Mouse (Mus musculus): ENCODE measurements around the gene Igfbp1.
"Not testable (repeated sequence)": the region's sequence is repeated elsewhere in the genome, so short reads cannot be mapped to it uniquely, and the experiment has no call there.

Gene Igfbp1

GRCm38 (mm10) chr11:7194432-7195311 is 2.9 kb upstream of the Igfbp1 start:
- no peak for ATAC-seq (ENCODE audit: low TSS enrichment)

DNA sequence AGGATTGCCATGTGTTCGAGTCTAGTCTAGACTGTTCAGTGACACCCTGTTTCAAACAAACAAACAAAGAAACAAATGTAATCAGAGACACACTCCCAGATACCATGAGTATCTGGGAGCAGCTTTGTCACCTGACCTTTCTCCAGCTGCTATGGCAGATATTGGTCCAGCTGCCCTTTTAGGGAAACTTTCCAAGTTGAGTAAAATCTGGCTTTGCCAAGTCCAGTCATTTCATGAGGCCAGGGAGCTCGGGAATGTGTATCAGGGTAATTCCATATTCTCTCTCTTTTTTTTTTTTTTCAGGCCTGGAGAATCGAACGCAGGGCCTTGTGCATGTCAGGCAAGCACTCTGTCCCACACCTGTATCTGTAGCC is 2.3 kb upstream of the Igfbp1 start:
- ATAC-seq (ENCODE audit: low TSS enrichment), result no peak

DNA sequence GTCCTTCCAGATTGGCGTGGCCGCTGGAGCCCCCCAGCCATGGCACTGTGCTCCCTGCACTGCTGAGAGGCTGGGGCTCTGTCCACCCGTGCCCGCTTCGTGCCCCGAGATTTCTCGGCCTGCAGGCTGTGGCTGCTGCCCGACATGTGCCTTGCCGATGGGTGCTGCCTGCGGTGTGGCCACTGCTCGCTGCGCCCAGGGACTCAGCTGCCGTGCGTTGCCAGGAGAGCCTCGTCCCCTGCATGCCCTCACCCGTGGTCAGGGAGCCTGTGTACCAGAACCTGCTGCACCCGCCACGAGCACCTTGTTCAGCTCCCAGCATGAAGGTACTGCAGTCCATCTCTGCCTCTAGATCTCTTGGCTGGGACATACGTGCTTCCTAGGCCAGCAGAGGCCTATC is 424 bp downstream of the Igfbp1 start:
- no peak for ATAC-seq (ENCODE audit: low TSS enrichment)

DNA sequence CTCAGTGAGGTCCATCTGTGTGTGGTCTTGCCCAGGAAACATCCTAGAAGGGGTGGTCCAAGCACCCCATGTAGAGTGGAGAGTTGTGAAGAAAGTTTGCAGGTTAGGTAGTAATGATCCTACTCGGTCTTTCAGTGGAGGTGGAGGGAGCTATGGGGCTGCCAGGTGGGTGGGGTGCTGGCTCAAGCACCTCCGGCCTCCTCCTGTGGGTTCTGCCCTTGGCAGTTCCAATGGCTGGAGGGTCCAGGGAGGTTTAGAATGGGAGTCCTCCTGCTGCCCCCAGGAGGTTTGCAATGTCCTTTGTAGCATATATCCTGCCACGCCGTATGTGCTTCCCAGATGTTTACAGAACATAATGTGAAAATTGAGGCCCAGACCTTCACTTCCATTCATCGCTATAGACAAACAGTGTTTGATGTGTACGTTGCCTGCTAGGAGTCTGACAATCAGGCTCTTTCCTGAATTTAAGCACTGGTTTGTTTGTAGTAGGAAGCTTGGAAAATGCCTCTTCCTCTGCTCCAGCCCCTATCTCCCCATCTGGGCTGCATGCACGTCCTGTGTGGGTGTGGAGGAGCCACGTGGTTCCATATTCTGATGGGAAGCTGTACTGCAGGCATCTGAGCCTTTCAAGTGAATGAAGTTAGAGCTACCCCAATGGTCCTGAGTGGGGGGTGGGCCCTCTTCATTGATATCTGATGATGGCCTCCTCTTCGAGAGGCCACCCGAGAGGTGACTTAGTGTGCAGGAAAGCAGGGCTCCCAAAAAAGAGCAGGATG is 1.1 kb downstream of the Igfbp1 start:
- no peak for ATAC-seq (ENCODE audit: low TSS enrichment)

- ATAC-seq (ENCODE audit: low TSS enrichment), result peak; percentile 94
Measured at GRCm38 (mm10) chr11:7199736-7200392, 2.3 kb downstream of the Igfbp1 start.

DNA sequence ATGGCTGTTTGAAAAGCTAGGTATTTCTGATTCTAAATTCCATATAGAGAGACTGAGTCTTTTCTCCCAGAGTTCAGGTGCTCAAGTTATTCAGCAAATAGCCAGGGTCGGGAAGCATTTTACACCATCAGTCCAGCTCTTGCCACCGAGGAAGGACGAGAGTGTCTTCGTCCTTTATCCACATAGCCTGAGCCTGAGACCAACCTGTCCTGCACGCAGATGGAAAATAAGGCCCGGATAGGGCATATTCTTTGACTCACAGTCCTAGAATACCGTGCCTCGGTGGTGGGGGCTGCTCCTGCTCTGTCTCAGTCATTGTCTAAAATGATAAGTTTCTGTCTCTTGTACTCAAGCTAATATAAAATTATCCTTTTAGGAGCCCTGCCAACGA is 2.8 kb downstream of the Igfbp1 start:
- no peak for ATAC-seq (ENCODE audit: low TSS enrichment)

DNA sequence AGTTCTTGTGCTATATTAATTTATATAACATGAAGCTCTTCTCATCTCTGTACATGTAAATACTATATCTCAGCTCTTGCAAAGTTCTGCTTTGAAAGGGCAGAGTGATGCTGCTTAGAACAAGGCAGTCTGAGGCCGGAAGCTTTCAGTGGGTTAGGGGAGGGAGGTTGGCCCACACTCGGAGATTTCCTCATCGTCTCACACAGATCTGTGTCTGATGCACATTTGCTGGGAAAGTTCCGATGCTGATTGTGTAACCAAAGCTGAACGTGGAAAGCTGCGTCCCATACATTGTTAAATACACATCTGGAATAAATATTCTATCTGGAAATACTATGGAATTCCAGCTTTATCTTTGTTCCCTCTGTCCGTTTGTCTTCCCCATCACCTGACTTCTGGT is 4.6 kb downstream of the Igfbp1 start:
- no peak for ATAC-seq (ENCODE audit: low TSS enrichment)

DNA sequence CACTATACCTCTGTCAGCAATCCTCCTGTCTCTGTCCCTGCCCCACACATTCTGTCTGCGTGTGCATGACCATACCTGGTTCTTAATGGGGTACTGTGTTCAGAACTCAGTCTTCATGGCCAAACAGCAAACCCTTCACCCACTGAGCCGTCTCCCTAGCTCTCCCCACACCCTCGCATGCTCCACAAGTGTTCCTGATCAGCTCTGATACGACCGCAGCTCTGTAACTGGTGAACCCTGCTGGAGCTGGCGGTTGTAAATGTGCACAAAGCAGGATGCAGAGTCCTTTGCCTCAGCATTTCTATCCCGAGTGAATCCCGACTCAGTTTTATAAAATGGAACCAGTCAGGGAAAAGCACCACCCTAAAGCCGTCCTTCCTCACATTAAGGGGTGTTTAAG is 6.3 kb downstream of the Igfbp1 start:
- ATAC-seq (ENCODE audit: low TSS enrichment), result no peak

GRCm38 (mm10) chr11:7210343-7210742 is 12.8 kb downstream of the Igfbp1 start:
- 0 out of 2 replicates have a peak, but pooled peaks have one; percentile 32 for ATAC-seq (ENCODE audit: low TSS enrichment)

GRCm38 (mm10) chr11:7211211-7211610 is 13.6 kb downstream of the Igfbp1 start:
- ATAC-seq (ENCODE audit: low TSS enrichment), result no peak

DNA sequence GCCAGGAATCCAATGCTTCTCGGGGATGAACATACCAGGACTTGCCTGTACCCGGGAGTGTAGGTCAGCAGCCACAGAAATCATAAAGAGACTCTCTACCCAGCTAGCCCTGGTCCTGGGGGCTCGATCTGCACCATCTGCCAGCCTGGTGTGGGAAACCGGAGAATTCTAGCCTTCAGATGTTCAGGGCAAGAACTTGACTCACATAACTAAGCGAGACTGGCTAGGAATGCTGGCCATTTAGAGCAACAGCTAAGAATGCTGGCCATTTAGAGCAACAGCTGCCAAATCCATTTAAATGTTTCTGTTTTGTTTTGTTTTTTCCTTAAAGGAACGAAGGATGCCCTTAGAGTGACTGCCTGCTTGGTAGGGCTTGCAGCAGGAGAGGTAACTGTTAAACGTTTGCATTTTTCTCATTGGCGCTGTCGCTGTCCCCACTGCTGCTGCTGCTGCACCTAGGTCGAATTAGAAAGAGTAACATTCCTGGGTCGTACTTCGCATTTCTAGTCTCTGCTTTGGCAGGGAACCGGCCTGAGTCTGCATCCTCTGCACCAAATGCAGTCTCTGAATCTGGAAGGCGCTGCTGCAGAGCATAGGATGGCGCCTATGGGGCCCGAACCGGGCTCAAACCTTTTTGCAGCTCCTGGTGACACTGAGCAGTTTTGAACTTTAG is 14.7 kb downstream of the Igfbp1 start:
- no peak for ATAC-seq (ENCODE audit: low TSS enrichment)

DNA sequence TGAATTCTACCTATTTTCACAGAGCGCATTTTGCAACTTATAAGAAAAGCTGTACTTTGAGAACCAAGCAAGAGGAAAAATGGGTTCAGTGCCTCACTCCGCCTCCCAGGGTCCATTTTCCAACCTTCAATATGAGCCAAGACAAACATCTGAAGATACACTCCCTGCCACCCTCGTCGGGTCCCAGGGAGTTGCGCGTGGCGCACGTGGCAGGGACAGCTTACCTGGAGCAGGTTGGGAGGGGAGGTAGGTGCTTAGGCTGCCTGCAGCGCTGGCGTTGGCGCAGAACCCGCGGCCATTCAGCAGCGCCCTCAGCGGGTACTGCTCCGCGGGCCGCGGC is 15.5 kb downstream of the Igfbp1 start:
- ATAC-seq (ENCODE audit: low TSS enrichment), result no peak

DNA sequence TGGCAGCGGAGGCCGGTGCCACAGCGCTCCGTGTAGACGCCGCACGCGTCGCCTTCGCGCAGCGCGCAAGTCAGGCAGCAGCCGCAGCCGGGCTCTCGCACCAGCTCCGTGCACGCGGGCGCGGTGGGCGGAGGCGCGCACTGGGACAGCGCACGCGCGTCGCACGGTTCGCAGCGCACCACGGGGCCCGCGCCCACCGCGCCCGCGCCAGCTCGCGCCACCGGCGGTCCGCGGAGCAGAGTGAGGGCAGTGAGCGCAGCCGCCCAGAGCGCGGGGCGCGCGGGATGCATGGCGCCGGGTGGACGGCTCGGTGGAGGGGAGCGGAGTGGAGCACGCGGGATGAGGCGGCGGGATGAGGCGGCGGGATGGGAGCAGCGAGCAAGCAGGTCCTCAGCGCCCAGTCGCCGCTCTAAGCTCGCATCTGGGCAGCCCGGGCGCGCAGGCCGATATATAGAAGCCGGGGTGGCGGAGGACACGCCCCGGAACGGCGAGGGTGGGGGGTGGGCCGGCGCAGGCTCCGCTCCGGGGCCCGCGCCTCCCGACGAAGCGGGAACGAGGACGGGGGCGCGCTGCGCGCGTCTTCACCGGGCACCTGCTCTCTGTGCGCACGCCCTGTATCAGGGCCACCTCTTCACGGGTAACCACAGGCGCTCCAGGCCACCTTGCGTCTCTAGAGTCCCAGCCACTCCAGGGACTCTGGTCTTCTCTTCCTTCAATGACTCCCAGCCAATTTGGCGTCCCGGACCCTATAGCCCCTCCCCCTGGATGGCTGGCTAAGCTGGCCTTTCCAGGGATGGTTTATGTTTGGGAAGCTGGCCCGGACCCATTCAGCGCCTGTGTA is 16.1 kb downstream of the Igfbp1 start, which contains the start of gene Igfbp3:
Gene Igfbp3 (minus strand): TSS at position 423 of the 841 bp plus-strand sequence.
- peak; percentile 78 for ATAC-seq (ENCODE audit: low TSS enrichment)

DNA sequence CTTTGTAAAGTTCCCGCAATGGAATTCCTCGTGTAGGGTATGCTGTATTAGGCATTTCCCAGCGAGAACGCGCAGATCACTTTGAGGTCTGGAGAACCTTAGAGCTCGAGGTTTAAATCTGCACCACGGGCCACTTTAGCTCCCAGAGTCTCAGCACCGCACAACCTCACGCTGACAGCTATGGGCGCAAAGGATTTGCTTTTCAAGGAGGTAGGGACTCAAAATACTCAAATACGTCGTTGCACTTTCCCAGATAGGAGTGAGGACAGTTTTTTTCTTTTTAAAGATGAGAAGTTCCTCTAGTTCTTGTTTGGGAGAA is 16.7 kb downstream of the Igfbp1 start:
- ATAC-seq (ENCODE audit: low TSS enrichment), result peak; percentile 26

- peak; percentile 44 for ATAC-seq (ENCODE audit: low TSS enrichment)
Measured at GRCm38 (mm10) chr11:7214761-7215160, 17.2 kb downstream of the Igfbp1 start.

DNA sequence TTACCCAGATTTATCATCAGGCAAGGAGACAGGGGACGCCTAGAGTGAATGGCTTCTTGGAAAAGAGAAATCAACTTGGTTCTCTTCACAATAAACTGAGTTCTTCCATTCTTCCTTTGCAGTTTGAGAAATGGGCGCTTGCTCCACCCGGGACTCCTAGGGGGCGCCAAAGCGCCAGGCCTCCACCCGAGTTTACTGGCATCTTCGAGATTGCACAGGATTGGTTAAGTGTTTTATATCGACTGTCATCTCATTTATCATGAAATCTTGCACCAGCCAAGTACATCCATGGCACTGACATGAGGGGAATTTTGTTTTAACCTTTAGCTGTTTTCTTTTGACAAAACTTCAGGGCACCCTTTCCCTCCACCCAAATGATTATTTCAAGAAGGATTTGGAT is 18.1 kb downstream of the Igfbp1 start:
- no peak for ATAC-seq (ENCODE audit: low TSS enrichment)

DNA sequence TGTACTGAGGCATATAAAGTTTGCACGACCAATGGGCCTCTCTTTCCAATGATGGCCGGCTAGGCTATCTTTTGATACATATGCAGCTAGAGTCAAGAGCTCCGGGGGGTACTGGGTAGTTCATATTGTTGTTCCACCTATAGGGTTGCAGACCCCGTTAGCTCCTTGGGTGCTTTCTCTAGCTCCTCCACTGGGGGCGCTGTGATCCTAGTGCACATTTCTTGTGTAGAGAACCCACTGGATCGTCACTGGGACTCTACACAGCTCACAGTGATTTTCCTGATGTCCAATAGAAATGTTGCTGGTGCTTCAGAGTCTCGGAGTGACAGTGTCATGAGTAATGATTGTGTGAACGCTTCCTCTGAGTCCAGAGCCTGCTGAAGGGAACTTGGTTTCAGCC is 24.2 kb downstream of the Igfbp1 start:
- ATAC-seq (ENCODE audit: low TSS enrichment), result not testable (repeated sequence)

- ATAC-seq (ENCODE audit: low TSS enrichment), result peak; percentile 93
Measured at GRCm38 (mm10) chr11:7226200-7226599, 28.6 kb downstream of the Igfbp1 start.

GRCm38 (mm10) chr11:7226810-7227550 is 29.4 kb downstream of the Igfbp1 start:
- ATAC-seq (ENCODE audit: low TSS enrichment), result no peak

DNA sequence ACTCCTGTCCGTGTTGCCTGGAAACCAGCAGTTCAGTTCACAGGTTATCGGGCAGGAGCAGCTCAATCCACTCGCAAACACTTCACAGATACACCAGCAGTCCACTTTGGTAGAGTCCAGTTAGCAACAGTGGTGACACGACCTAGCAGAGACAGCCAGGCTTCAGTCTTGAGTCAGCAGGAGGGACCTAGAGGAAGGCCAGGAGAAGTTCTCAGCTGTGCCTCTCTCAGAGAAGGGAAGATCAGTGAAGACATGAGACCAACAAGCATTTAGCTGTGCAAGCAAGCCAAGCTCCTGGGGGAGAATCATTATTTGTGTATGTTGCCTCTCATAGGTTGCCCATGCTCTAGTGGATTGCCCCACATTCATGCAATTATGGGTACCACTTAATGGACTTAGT is 30.5 kb downstream of the Igfbp1 start:
- ATAC-seq (ENCODE audit: low TSS enrichment), result no peak

DNA sequence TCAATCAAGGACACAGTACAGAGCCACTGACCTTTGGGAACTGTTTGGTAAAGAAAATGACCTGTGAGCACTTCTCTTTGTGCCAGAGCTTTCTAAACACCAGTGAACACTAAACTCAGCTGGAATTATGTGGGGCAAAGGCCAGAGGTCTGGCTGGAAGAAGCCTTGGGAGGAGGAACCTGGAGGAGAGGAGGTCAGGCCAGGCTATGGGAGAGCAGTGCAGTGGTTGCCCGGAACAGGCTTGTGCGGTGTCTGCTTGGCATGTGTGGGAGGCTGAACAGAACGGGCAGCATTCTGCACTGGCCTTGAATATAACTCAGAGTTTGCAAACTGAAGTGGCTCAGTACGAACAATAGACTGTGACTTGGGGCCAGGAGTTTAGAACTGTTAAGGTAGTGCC is 32.4 kb downstream of the Igfbp1 start:
- ATAC-seq (ENCODE audit: low TSS enrichment), result no peak
